Mouse (Mus musculus): ENCODE results near the gene Madcam1. TPM values are rescaled to one million over a fixed set of nuclear protein-coding genes. Genes with fewer than 3 reads are reported as not detected.
"Not testable (repeated sequence)": the region's sequence is repeated elsewhere in the genome, so short reads cannot be mapped to it uniquely, and the experiment has no call there.

Gene Madcam1
- polyA plus RNA-seq, 1 experiment, result not detected

- Histone ChIP-seq H3K4me3 (replicated peaks) (no peak overlapping the region), H3K36me3 (ENCODE audit: control insufficient read depth) (peaks cover 14% of the 10 kb centered on the region), H3K9me3 (ENCODE audit: control insufficient read depth, low read length) (peaks cover 8% of the 10 kb centered on the region), H3K27me3 (ENCODE audit: control insufficient read depth) (peaks cover 11% of the 10 kb centered on the region), H3K4me1 (ENCODE audit: control insufficient read depth) (peaks cover 6% of the 10 kb centered on the region)
- TF ChIP-seq GATA1 (IDR thresholded peaks at IDR 0.05; ENCODE audit: low read length), result no peak
- no peak for TF ChIP-seq TAL1 (IDR thresholded peaks at IDR 0.05; ENCODE audit: low read length)
Measured at GRCm38 (mm10) chr10:79693580-79694378, 29.4 kb downstream of the Madcam1 start.

DNA sequence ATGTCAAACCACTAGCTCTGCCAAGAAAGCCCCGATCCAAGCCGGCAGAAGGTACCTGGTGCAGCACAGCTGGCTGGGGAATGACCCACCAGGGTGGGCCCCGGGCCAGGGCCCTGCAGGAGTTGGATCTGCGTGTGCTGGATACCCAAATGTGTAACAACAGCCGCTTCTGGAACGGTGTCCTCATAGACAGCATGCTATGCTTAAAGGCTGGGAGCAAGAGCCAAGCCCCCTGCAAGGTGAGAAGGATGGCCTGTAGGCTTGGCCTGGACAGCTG, 30.0 kb downstream of the Madcam1 start:
- Histone ChIP-seq H3K4me3 (replicated peaks) (no peak overlapping the region), H3K4me1 (ENCODE audit: control insufficient read depth) (peaks cover 6% of the 10 kb centered on the region), H3K9me3 (ENCODE audit: control insufficient read depth, low read length) (peaks cover 8% of the 10 kb centered on the region), H3K36me3 (ENCODE audit: control insufficient read depth) (peaks cover 8% of the 10 kb centered on the region), H3K27me3 (ENCODE audit: control insufficient read depth) (peaks cover 12% of the 10 kb centered on the region)
- TF ChIP-seq TAL1 (IDR thresholded peaks at IDR 0.05; ENCODE audit: low read length), result no peak
- TF ChIP-seq GATA1 (IDR thresholded peaks at IDR 0.05; ENCODE audit: low read length), result no peak

- peaks cover 8% of the 10 kb centered on the region for H3K9me3 ChIP-seq (ENCODE audit: control insufficient read depth, low read length)
- TF ChIP-seq TAL1 (IDR thresholded peaks at IDR 0.05; ENCODE audit: low read length) (no peak), GATA1 (IDR thresholded peaks at IDR 0.05; ENCODE audit: low read length) (no peak)
Measured at GRCm38 (mm10) chr10:79695231-79696128, 31.1 kb downstream of the Madcam1 start.

GRCm38 (mm10) chr10:79696129-79696651, 31.8 kb downstream of the Madcam1 start:
- no peak overlapping the region for H3K4me3 ChIP-seq (replicated peaks)
- H3K4me1 ChIP-seq (ENCODE audit: control insufficient read depth), result peaks cover 9% of the 10 kb centered on the region
- H3K9me3 ChIP-seq (ENCODE audit: control insufficient read depth, low read length), result peaks cover 8% of the 10 kb centered on the region
- TF ChIP-seq GATA1 (IDR thresholded peaks at IDR 0.05; ENCODE audit: low read length), result no peak
- TF ChIP-seq TAL1 (IDR thresholded peaks at IDR 0.05; ENCODE audit: low read length), result no peak
- peaks cover 12% of the 10 kb centered on the region for H3K27me3 ChIP-seq (ENCODE audit: control insufficient read depth)
- no peaks in the 10 kb centered on the region; the same call in 1 of the 2 replicates for H3K36me3 ChIP-seq (ENCODE audit: control insufficient read depth)

More at GRCm38 (mm10) chr10:79695231-79696128, 31.1 kb downstream of the Madcam1 start:
- Histone ChIP-seq H3K4me3 (replicated peaks) (no peak overlapping the region), H3K4me1 (ENCODE audit: control insufficient read depth) (peaks cover 6% of the 10 kb centered on the region), H3K36me3 (ENCODE audit: control insufficient read depth) (peaks cover 2% of the 10 kb centered on the region), H3K27me3 (ENCODE audit: control insufficient read depth) (peaks cover 12% of the 10 kb centered on the region)

DNA sequence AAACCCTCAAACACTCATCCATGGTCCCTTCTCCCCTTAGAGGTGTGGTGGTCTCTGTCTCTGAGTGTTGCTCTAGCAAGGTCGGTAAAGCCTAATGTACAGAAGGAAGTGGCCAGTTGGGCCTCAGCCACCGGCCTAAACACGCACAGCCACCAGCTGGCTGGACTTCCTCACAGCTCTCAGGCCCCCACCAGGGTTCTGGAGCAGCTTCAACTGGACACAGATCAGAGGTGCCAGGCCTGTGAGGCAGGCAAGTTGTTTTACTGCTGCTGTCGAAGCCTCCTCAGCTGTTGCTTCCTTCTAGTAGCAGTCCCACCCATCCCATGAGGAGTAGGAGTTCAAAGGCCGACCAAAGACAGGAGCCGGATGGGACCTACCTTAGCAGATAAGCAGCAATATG, 33.6 kb downstream of the Madcam1 start:
- Histone ChIP-seq H3K4me1 (ENCODE audit: control insufficient read depth) (peaks cover 11% of the 10 kb centered on the region), H3K9me3 (ENCODE audit: control insufficient read depth, low read length) (no peaks in the 10 kb centered on the region), H3K4me3 (replicated peaks) (no peak overlapping the region), H3K27me3 (ENCODE audit: control insufficient read depth) (peaks cover 12% of the 10 kb centered on the region), H3K36me3 (ENCODE audit: control insufficient read depth) (no peaks in the 10 kb centered on the region)
- TF ChIP-seq TAL1 (IDR thresholded peaks at IDR 0.05; ENCODE audit: low read length), result no peak
- TF ChIP-seq GATA1 (IDR thresholded peaks at IDR 0.05; ENCODE audit: low read length), result no peak

- Histone ChIP-seq H3K4me3 (replicated peaks) (no peak overlapping the region), H3K27me3 (ENCODE audit: control insufficient read depth) (peaks cover 12% of the 10 kb centered on the region), H3K36me3 (ENCODE audit: control insufficient read depth) (no peaks in the 10 kb centered on the region), H3K9me3 (ENCODE audit: control insufficient read depth, low read length) (no peaks in the 10 kb centered on the region), H3K4me1 (ENCODE audit: control insufficient read depth) (peaks cover 12% of the 10 kb centered on the region)
- TF ChIP-seq GATA1 (IDR thresholded peaks at IDR 0.05; ENCODE audit: low read length) (no peak), TAL1 (IDR thresholded peaks at IDR 0.05; ENCODE audit: low read length) (no peak)
Measured at GRCm38 (mm10) chr10:79698459-79698858, 34.1 kb downstream of the Madcam1 start.

GRCm38 (mm10) chr10:79700676-79701075, 36.3 kb downstream of the Madcam1 start:
- Histone ChIP-seq H3K36me3 (ENCODE audit: control insufficient read depth) (peaks cover 9% of the 10 kb centered on the region), H3K27me3 (ENCODE audit: control insufficient read depth) (peaks cover 12% of the 10 kb centered on the region), H3K4me3 (replicated peaks) (no peak overlapping the region), H3K4me1 (ENCODE audit: control insufficient read depth) (peaks cover 17% of the 10 kb centered on the region), H3K9me3 (ENCODE audit: control insufficient read depth, low read length) (no peaks in the 10 kb centered on the region)
- TF ChIP-seq TAL1 (IDR thresholded peaks at IDR 0.05; ENCODE audit: low read length) (no peak), GATA1 (IDR thresholded peaks at IDR 0.05; ENCODE audit: low read length) (no peak)

DNA sequence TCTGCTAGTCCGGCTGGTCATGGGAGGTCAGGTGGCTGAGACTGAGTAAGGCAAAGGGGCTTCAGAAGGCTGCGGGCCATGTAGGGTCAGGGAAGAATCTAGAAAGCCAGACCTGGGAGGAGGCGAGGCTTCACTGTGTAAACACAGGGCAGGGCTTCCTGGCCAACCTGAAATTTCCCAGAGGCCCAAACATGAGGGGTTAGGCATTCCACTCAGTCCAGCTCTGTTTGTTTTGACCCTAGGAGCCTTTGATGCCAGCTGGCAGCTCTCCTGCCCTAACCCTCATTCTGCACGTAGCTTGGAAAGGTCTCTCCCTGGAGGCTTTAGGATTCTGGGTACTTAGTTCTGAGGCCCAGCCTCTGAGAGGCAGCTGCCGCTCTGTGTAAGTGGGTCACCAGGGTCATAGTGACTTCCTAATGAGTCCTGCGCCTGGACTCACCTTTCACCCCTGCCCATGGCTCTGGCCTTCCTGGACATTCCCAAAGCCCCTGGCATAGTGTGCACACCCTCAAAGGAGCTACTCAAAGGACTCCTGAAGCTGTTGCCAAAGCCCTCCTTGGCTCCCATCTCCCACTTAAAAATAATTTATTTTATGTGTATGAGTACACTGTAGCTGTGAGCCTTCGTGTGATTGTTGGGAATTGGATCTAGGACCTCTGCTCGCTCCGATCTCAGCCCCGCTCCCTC, 37.2 kb downstream of the Madcam1 start:
- TF ChIP-seq GATA1 (IDR thresholded peaks at IDR 0.05; ENCODE audit: low read length) (no peak), TAL1 (IDR thresholded peaks at IDR 0.05; ENCODE audit: low read length) (no peak)
- Histone ChIP-seq H3K4me1 (ENCODE audit: control insufficient read depth) (peaks cover 26% of the 10 kb centered on the region), H3K36me3 (ENCODE audit: control insufficient read depth) (peaks cover 18% of the 10 kb centered on the region), H3K27me3 (ENCODE audit: control insufficient read depth) (peaks cover 8% of the 10 kb centered on the region), H3K4me3 (replicated peaks) (no peak overlapping the region), H3K9me3 (ENCODE audit: control insufficient read depth, low read length) (no peaks in the 10 kb centered on the region)

DNA sequence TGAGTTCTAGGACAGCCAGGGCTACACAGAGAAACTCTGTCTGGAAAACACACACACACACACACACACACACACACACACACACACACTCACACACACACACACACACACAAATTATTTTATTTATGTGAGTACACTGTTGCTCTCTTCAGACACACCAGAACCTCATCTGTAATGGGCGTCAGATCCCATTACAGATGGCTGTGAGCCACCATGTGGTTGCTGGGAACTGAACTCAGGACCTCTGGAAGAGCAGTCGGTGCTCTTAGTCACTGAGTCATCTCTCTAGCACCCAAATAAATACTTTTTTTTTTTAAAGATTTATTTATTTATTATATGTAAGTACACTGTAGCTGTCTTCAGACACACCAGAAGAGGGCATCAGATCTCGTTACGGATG, 38.6 kb downstream of the Madcam1 start:
- Histone ChIP-seq H3K4me1 (ENCODE audit: control insufficient read depth) (peaks cover 40% of the 10 kb centered on the region), H3K36me3 (ENCODE audit: control insufficient read depth) (peaks cover 32% of the 10 kb centered on the region)
- H3K27me3 ChIP-seq (ENCODE audit: control insufficient read depth); H3K9me3 ChIP-seq (ENCODE audit: control insufficient read depth, low read length); H3K4me3 ChIP-seq (replicated peaks): not testable (repeated sequence)

Data from erythroblast, embryonic 14.5 days (primary cell).